Mouse (Mus musculus): ENCODE measurements around the gene Tctn1.

The Tctn1 gene

DNA sequence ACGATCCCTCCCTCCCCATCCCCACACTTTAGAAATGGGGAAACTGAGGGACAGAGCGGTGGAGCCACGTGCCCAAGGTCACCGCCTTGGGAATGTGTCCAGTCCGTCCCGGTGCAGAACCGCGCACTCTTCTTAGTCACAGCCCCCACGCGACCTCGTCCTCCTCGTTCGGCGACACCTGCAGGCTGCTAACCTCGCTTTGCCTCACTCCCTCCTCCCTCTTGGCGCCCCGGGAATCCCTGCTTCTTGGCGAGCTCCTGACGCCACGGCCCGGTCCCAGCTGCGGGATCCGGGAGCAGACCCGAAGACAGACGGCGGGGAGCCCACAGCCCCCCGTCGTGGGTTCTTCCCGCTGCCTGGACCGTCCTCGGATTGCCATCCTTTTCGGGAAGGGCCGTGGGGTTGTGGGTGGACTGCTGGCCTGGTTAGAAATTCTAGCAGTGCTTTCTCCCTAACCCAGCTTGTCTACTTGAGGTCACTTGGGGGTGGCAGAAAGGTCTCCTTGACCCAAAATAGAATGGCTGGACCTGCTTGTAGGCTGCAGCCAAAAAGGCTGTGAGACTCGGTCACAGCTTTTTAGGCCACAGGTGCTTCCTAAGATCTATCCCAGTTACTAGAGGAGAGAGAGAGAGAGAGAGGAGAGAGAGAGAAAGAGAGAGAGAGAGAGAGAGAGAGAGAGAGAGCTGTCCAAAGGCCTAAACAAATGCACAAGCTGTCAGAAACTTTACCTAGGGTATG is 20.9 kb upstream of the Tctn1 start:
- peak; percentile 38 for DNase-seq

DNA sequence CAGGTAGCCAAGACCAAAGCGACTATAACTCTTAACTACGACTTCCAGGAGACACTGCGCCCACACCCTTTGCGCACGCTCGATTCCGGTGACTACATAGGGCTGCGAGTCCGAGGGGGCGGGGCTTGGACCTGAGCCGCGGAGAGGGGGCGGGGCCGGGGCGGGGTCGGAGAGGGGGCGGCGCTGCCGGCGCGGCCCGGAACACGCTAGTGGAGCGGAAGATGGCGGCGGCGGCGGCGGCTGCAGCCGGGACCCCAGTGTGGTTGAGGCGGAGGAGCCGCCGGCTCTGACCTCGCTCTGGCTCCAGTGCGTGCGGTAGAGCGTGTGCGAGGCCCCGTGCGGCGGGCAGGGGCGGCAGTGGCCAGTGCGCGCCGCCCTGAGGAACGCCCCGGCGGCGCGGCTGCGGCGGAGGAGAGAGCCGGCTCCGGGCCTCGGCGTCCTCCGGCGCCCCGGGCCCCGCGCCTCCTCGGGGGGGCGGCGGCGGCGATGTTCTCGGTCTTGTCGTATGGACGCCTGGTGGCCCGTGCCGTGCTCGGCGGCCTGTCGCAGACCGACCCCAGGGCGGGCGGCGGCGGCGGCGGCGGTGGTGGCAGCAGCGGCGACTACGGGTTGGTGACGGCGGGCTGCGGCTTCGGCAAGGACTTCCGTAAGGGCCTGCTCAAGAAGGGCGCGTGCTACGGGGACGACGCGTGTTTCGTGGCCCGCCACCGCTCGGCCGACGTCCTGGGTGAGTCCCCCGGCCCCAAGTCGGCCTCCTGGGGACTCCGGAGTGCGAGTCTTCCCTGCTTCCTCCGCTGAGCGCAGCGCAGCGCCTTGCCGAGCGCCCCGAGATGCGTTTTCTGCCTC is 20.1 kb upstream of the Tctn1 start, which contains the start of gene Pptc7:
Gene Pptc7 (plus strand): TSS at position 183 of the 846 bp plus-strand sequence.
- peak; percentile 97 for DNase-seq

DNA sequence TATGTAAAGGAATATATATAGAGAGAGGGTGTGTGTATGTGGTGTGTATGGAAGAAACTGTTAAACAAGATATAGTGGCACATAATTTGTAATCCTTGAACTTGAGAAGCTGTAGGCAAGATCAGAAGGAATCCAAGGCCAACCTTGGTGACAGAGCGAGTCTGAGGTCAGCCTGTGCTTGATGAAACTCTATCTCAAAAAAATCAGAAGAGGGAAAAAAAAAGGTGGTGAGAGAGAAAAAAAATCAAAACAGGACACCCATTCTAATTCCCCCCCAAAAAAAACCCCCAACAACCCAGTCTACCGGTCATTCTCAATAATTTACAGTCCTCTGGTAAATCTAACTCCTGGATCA is 19.5 kb upstream of the Tctn1 start:
- no peak for DNase-seq

DNA sequence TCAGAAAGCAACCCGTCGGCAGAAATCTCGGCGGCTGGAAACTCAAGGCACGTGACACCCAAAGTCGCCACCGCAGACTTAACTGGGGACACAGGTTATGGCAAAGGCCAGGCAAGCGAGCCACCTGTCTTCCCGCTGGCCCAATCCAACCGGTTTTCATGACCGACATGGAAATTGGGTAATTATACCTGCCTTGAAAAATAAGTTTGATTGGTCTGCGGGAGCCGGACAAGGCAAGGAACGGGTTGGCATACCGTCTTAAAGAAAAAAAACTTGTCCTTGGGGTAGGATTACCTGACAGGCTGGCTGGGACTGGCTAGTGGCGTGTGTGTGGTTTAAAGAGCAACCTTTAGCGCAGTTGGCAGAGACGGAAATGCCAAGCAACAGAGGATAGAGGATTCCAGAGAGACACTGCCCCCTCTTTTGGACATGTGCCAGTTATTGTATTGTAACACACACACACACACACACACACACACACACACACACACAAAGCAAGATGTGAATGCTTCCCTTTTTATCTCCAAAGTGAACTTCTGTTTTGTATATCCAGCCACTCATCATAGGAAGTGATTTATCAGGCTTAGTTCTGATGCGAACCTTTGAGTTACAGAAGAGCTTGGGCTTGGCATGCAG is 16.7 kb upstream of the Tctn1 start:
- DNase-seq, result no peak

DNA sequence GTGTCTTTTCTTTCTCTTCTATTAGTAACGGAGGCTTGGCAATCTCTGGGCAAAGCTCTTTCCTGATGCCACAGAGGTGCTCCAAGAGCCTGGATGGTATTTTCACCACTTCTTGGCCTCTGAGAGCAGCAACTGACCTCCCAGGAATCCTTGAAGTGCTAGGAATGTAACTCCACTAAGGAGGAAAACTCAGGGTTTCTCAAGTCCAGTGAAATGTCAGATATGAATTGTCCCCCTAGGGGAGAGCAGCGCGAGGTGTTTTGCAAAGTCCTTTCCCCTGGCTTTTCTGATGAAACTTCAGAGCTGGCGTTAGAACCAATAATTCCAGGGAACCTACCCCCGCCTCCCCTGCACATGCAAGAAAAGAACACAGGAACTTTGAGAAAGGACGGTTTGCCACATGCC is 16.2 kb upstream of the Tctn1 start:
- DNase-seq, result no peak

DNA sequence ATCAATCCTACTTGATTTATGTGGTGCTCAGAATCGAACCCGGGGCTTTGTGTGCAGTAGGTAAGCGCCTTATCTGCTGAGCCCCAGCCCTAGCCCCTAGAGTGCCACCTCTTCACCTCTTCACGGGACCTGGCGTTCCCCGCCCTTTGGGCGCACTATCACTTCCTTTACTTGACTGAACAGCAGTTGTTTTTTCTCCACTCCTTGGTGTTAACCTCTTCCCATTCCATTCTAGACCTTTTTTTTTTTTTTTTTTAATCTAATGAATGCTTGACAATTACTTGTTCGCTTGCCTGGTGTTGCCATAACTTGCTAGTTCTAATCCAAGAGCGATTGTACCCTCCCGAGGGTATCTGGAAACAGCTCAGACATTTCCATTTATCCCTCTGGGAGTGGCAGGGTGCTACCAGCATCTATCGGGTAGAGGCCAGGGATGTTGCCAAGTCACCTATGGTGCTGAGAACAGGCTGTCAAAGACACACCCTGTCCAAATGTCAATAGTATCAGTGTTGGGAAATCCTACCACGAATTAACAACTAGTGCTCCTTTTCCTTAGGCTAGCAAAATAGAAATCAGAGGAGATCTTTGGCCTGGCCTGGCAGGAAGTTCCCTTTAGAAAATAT is 15.7 kb upstream of the Tctn1 start:
- no peak for DNase-seq

DNA sequence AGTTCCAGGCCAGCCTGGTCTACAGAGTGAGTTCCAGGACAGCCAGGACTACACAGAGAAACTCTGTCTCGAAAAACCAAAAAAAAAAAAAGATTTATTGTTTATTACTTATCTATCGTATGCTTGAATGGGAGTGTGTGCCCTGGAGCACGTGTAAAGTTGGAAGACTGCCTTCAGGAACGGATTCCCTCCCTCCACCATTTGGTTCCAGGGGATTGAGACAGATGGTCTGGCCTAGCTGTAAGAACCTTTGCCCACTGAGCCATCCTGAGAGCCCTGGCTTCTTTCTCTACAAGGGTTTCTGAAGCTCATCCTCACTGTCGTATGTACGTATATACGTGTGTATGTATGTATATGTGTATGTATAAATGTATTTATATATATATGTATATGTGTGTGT is 14.7 kb upstream of the Tctn1 start:
- DNase-seq, result no peak

DNA sequence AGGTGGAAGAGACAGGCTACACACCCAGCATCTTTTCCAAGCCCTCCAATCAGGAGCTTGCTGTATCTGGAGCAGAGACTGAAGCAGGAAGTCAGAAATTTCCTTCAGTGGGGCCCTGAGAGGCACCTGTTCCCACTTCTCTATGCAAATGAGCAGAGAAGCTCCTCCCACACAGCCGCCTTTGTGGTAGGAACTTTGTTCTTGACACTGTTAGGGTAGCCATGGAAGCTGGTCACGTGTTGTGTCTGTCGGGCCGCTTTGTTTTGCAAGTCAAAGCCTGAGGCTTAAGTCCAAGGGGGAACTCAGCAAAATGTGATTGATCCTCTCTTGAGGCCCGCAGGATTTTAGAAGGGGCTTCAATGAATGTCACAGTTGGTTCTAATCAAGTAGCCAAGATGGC is 10.5 kb upstream of the Tctn1 start:
- no peak for DNase-seq

DNA sequence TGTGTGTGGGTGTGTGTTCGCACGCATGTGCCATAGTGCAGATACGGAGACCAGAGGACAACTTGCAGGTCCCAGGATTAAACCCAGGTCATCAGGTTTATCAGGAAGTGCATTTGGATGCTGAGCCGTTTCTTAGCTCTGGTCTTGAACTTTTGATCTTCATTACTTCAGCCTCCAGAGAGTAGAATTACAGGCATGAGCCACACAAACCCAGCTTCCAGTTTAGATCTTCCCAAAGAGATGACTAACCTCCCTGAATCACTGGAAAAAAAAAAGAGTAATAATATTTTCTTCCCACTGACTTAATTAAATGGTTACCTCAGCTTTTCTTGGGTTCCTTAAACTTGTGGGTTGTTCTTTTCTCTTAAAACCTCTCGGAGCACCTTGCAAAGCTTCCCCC is 8.6 kb upstream of the Tctn1 start:
- DNase-seq, result no peak

DNA sequence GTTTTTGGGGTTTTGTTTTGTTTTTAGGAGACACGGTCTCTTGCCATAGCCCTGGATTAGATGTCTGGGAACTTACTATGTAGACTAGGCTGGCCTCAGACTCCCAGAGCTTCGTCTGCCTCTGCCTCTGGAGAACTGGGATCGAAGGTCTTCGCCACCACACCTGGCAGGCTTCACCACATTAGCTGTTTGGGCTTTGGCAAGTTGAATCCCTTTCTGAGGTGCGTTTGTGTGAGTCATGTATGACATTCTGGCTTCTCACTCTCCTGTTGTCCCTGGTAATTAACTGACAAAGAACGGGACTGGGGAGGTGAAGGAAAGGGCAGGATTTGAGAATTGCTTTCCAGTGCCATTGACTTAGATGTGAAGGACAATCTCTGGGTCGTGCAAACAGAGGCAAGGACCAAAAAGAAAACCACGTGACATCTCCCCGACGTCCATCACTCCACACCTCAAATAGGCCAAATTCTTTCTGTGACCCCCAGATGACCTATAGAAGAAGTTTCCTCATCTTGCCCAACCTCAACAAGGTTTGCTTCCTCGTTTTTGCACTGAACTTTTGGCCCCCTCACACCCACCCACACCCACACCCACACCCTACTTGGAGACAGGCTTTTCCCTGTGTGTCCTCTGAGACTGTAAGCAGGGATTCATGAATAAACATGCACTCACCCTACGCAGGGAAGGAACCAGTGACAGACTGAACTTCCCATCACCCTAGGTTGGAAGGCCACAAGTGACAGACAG is 4.8 kb upstream of the Tctn1 start:
- DNase-seq, result no peak

DNA sequence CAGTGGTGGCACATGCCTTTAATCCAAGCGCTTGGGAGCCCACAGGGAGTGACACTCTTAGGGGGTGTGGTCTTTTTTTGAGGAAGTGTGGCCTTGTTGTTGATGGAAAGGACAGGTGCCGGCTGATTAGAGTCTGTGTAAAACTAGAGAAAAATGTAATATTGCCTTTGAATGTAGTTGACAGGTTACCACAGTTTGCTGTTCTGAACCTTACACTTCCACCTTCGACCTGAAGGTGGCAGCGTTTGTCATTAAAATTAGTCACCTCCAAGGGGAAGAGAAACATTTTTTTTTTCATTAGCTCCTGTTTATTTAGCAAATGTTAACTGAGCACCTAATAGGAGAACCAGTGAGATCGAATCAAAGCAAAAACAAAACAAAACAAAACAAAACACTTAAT is 3.6 kb upstream of the Tctn1 start:
- peak; percentile 76 for DNase-seq

DNA sequence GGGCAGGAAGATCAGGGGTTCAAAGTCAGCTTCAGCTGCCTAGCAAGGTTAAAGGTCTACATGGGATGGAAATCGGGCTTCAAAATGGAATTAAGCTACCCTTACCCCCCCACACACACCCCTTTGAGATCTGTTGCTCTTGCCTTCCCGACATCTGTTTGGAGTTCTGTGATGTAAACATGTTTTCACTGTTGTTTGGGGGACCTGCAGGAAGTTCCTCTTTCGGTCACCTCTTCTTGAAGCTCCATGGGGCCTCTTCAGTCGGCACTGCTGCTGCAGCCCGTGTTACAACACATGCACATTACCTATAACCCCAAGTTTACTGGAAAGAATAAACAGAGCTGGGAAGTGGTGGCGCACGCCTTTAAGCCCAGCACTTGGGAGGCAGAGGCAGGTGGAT is 2.9 kb upstream of the Tctn1 start:
- no peak for DNase-seq

DNA sequence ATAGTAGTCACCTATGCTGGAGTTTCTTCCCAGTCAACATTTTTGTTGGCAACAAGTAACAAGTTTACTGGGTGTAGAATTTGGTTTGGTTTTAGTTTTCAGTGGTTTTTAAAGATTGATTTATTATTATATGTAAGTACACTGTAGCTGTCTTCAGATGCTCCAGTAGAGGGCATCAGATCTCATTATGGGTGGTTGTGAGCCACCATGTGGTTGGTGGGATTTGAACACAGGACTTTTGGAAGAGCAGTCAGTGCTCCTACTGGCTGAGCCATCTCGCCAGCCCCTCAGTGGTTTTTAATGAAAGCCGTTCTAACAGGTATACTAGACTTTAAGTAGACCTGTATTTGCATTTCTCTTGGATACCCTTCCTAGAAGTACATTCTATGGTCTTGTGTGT is 1.7 kb upstream of the Tctn1 start:
- DNase-seq, result no peak

DNA sequence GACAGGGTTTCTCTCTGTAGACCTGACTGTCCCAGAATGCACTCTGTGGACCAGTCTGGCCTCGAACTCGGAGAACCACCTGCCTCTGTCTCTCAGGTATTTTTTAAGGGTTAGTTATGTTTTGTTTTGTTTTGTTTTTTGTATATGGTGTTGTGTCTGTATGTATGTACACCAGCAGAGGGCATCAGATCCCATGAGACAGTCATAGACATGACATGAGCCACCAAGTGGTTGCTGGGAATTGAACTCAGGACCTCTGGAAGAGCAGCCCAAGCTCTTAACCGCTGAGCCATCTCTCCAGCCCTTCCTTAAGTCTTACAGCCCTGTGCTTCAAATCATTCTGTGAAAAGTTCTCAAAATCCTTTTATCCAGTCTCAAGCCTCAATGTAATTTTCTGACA is 927 bp upstream of the Tctn1 start:
- DNase-seq, result no peak

DNA sequence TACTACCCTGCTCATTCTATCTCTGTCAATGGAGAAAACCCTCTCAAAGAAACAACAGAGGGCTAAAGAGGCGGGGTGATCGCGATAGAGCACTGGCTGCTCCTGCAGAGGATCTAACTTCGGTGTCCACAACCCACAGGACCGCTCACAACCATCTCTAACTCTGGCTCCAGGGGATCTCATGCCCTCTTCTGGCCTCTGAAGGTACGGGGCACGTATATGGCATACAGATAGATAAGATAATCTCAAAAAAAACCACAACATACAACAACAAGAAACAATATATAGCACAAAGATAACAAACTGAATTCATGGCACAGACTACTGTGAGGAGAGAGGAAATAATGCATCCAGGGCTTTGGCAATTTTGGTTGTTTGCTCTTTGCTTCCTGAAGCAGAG is 2.2 kb downstream of the Tctn1 start:
- no peak for DNase-seq

DNA sequence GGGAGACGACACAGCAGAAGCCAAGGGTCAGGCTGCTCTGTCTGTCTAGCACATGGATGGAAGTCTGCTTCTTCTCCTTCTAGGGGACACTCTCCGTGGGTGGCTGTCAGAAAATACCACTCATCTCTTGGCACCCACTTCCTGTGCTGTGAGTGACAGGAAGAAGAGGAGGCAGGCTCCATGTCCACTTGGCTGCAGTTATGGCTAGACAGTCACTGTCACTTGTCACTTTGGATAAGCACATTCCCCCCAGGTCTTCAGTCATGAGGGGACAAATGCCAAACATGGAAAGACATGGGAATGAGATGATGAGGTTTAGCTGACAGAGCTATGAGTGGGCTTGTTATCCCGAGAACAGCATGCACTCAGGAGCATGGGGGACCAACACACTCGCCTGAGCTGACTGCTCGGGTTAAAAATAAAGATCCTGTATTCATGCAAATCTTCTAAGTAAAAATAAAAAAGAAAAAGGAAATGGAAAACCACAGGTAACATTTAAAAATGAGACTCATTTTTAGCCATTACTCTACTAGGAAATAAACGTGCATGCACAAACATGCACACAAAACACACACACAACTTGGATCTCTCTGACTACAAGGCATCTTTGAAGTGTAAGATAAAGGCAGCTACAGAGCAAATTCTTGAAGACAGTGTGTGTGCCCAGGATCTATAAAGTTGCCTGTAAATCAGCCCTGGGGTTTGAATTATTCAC is 6.1 kb downstream of the Tctn1 start:
- no peak for DNase-seq

DNA sequence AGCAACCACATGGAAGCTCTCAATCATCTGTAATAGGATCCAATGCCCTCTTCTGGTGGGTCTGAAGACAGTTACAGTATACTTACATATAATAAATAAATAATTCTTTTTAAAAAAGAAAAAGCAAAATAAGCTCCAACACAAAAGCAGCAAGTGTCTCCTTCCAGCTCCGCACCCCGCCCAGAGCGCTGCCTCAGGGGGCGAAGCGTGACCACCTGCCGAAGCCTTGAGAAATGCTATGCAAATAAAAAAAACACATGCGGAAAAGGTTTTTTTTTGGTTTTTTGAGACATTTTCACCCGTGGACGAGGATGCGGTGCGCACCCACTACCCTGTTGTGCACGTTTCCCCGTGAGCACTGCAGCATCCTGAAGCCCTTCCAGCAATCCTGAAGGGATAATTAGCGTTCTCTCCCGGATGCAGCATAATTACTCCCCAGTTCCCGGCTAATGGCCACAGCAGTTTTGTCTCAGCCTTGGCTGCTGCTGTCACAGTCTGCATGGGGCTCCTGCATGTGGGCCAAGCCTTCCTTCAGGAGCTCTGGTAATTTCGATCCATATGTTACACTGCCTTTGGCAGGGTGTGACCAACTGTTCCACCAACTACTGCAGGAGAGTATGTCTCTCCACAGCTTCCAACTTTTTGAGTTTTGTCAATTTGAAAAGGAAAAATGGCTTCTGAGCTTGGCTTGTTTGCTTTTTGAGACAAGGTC is 12.2 kb downstream of the Tctn1 start:
- no peak for DNase-seq

DNA sequence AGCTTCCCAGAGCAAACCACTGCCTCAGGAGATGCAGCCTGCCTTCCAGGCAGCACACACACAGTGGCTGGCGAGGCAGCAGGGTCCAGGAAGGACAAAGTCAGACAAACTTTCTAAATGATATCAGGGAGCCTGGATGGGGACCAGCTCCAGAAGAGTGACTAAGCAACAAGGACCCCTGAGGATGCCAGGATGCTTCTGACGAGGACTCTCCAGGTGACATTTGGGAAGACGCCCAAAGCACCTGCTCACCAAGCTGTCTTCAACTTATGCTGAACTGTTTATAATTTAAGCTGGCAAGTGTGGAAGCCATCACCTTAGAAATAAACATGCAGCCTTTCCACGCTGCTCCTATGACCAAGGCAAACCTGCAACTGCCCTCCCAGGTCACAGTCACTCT is 15.0 kb downstream of the Tctn1 start:
- DNase-seq, result no peak

DNA sequence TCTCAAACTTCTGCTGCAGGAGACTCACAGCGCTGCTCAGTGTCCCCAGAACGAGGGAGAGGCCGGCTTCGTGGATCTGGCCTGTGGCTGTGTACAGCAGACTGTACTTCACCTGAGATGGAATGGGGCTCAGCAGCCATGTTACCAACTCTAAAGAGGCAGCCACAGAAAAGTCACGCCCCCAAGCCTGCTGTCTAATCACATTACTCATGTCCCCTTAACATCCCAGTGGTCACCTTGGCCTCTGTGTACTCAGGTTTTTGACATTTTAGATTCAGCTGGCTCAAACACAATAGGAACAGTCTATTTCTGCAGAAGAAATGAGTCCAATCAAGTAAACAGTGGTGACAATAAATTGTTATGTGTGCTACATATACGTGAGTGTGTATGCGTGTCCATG is 16.3 kb downstream of the Tctn1 start:
- no peak for DNase-seq

DNA sequence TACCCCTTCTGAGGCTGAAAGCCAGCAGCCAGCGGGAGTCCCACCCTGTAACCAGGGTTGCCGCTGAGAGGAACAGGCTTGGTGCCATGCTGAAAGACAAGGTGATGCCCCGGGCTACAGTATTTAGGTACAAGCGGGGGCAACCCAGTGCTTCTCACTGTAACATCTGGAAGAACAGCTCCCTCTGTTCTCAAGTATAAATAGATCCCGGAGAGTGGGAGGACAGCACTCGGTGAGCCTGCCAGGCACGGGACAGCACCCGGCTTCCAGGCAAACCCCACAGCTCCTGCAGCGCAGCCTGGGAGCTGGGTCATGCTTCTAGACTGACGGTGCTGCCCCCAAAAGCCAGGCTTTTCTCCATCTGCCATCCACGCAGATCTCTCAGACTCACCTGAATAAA is 16.7 kb downstream of the Tctn1 start:
- no peak for DNase-seq

DNA sequence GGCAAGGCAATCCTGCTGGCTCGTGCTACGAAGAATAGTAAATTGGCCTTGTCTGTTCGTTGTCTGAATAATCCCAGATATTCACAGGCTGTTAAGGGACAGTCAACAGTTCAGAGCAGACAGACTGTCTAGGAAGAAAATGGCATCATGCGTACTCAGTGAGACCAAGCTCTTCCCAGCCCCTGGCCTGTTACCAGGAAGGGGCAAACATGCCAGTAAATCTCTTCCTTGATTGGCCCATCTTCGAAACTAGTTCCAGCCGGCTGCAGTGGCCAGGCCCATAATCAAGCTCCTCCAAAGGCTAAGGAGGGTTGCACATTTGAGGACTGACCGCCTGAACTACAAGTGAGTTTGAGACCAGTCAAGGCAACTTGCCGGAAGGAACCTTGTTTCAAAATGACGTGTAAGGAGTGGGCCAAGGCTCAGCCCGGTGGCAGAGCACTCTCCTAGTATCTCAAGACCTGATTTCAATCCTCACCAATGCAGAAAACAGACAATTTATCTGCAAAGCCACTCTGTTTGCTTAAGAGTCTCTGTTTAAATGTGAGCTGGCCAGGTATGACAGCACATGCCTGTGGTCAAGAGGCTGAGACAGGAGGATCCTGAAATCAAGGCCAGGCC is 17.6 kb downstream of the Tctn1 start:
- DNase-seq, result no peak

Measured in right cerebral cortex, postnatal 4 days (tissue).